Mouse (Mus musculus): ENCODE results near the gene Cyp3a13. TPM values are rescaled to one million over a fixed set of nuclear protein-coding genes. Genes with fewer than 3 reads are reported as not detected.
A peak's percentile ranks its signal among the peaks of the same experiment; 100 is the strongest.

Cyp3a13 gene
- total and polyA plus RNA-seq, 3 experiments = not detected

DNA sequence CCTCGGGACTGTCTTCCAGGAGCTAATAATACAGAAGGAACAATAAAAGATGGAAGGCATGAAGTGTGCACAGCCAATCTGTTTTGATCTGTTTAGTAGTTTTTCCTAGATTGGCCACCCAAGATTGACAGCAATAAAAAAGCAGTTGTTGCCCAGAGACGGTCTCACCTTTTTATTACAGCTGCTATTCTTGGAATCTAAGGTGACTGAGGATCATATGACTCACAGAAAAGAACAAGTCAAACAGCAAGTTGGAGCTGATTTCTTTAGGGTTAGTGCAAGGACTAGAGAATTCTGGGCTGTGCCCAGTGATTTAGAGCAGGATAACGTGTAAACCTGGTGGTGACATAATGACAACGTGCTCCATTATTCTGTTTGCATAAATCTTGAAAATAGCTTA, 19.5 kb upstream of the Cyp3a13 start:
- TF ChIP-seq HCFC1 (IDR thresholded peaks at IDR 0.05; ENCODE audit: low read depth, low read length) (no peak), UBTF (IDR thresholded peaks at IDR 0.05; ENCODE audit: borderline replicate concordance, insufficient read depth, low read depth, low read length) (no peak), EP300 (IDR thresholded peaks at IDR 0.05; ENCODE audit: low read depth in 1 of 2, low read length in 2 of 2) (no peak), GABPA (IDR thresholded peaks at IDR 0.05; ENCODE audit: low read depth, low read length) (no peak), RAD21 (IDR thresholded peaks at IDR 0.05; ENCODE audit: low read depth, low read length) (no peak), RCOR1 (IDR thresholded peaks at IDR 0.05; ENCODE audit: low read depth, low read length) (no peak), ZKSCAN1 (IDR thresholded peaks at IDR 0.05; ENCODE audit: low read depth, low read length) (no peak), GATA1 (IDR thresholded peaks at IDR 0.05; ENCODE audit: low read depth, low read length) (no peak), MAFK (IDR thresholded peaks at IDR 0.05; ENCODE audit: borderline replicate concordance, low read depth, low read length) (no peak), SMC3 (IDR thresholded peaks at IDR 0.05; ENCODE audit: low read depth, low read length) (no peak), MAX (IDR thresholded peaks at IDR 0.05; ENCODE audit: low read length) (no peak), NRF1 (IDR thresholded peaks at IDR 0.05; ENCODE audit: insufficient read depth, low read depth, low read length, poor library complexity, severe bottlenecking) (no peak), TBP (IDR thresholded peaks at IDR 0.05; ENCODE audit: low read depth, low read length) (no peak), E2F4 (IDR thresholded peaks at IDR 0.05; ENCODE audit: borderline replicate concordance, low read depth, low read length) (no peak), MAZ (IDR thresholded peaks at IDR 0.05; ENCODE audit: low read depth, low read length) (no peak)
- DNase-seq (ENCODE audit: low read depth, low spot score) = no peak

DNA sequence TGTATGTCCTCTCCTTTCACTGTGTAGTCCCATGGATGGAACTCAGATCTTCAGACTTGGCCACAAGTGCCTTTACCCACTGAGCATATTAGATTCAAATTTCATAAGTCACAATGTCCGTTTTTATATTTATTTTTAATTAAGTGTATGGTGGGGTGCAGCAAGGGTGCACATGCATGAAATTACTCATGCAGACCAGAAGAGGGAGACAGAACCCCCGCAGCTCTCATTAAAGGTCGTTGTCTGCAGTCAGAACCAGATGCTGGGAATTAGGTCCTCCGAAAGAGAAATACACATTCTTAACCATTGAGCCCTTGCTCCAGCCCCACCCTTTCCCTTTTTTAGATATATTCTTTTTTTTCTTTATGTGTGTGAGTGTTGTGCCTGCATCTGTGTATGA, 15.8 kb upstream of the Cyp3a13 start:
- peak; percentile 53 for DNase-seq (ENCODE audit: low read depth, low spot score)
- no peaks in the 10 kb centered on the region for H3K9me3 ChIP-seq (replicated peaks; ENCODE audit: insufficient read depth, low read length)
- H3K4me3 ChIP-seq (ENCODE audit: control insufficient read depth in 1 of 2, insufficient read depth in 1 of 2, low read depth in 2 of 2, low read length in 2 of 2) = no peak overlapping the region
- no peak overlapping the region for H3K27ac ChIP-seq (ENCODE audit: control insufficient read depth, low read depth, low read length)
- no peaks in the 10 kb centered on the region for H3K4me1 ChIP-seq (ENCODE audit: control insufficient read depth in 1 of 2, insufficient read depth in 2 of 2, low read length in 2 of 2)
- H3K36me3 ChIP-seq (ENCODE audit: control insufficient read depth in 1 of 2, insufficient read depth in 2 of 2, low read length in 2 of 2) = no peaks in the 10 kb centered on the region
- peaks cover 2 to 3% of the 10 kb centered on the region in 2 experiments; a peak in 3 of 4 replicates for H3K27me3 ChIP-seq (ENCODE audit: control insufficient read depth in 1 of 2, insufficient read depth in 2 of 2, low read length in 2 of 2)
- H3K79me2 ChIP-seq (ENCODE audit: control insufficient read depth, insufficient read depth, low read length, poor library complexity) = no peaks in the 10 kb centered on the region
- H3K9ac ChIP-seq (ENCODE audit: control insufficient read depth, low read depth, low read length, poor library complexity, severe bottlenecking) = no peak overlapping the region
- no peak for TF ChIP-seq CHD1 (IDR thresholded peaks at IDR 0.05; ENCODE audit: low read depth, low read length)
- peak; percentile 73 for TF ChIP-seq SMC3 (IDR thresholded peaks at IDR 0.05; ENCODE audit: low read depth, low read length)
- no peak for TF ChIP-seq TAL1 (IDR thresholded peaks at IDR 0.05; ENCODE audit: low read length)
- TF ChIP-seq NELFE (IDR thresholded peaks at IDR 0.05; ENCODE audit: low read depth, low read length) = no peak
- TF ChIP-seq CTCF (IDR thresholded peaks at IDR 0.05 in 2 of 3, conservative IDR thresholded peaks at IDR 0.05 in 1 of 3; ENCODE audit: control insufficient read depth in 1 of 3, insufficient read depth in 1 of 3, low read depth in 2 of 3, low read length in 3 of 3, poor library complexity in 1 of 3, severe bottlenecking in 1 of 3) = peak; percentile 39 to 66 (median 57)
- no peak for TF ChIP-seq BHLHE40 (IDR thresholded peaks at IDR 0.05; ENCODE audit: borderline replicate concordance, low read depth, low read length)
- no peak for TF ChIP-seq MEF2A (IDR thresholded peaks at IDR 0.05; ENCODE audit: extremely low read depth, insufficient replicate concordance, low read depth, low read length, poor library complexity, severe bottlenecking)
- TF ChIP-seq TBP (IDR thresholded peaks at IDR 0.05; ENCODE audit: low read depth, low read length) = no peak
- TF ChIP-seq MYC (IDR thresholded peaks at IDR 0.05; ENCODE audit: low read depth, low read length) = 0 out of 2 replicates have a peak, but pooled peaks have one; percentile 15
- TF ChIP-seq POLR2AphosphoS5 (IDR thresholded peaks at IDR 0.05; ENCODE audit: borderline replicate concordance, low read depth, low read length) = no peak
- TF ChIP-seq ZMIZ1 (IDR thresholded peaks at IDR 0.05; ENCODE audit: low read depth, low read length) = no peak
- no peak for TF ChIP-seq ZNF384 (IDR thresholded peaks at IDR 0.05; ENCODE audit: low read depth, low read length)
- no peak for TF ChIP-seq MXI1 (IDR thresholded peaks at IDR 0.05; ENCODE audit: low read depth, low read length)
- no peak for TF ChIP-seq GABPA (IDR thresholded peaks at IDR 0.05; ENCODE audit: low read depth, low read length)
- TF ChIP-seq POLR2AphosphoS2 (IDR thresholded peaks at IDR 0.05; ENCODE audit: low read length) = no peak
- no peak for TF ChIP-seq NRF1 (IDR thresholded peaks at IDR 0.05; ENCODE audit: insufficient read depth, low read depth, low read length, poor library complexity, severe bottlenecking)
- no peak for TF ChIP-seq HCFC1 (IDR thresholded peaks at IDR 0.05; ENCODE audit: low read depth, low read length)
- TF ChIP-seq RCOR1 (IDR thresholded peaks at IDR 0.05; ENCODE audit: low read depth, low read length) = no peak
- peak; percentile 24; the same call in 1 of the 2 replicates for TF ChIP-seq ZC3H11A (IDR thresholded peaks at IDR 0.05; ENCODE audit: low read depth, low read length)
- TF ChIP-seq EP300 (IDR thresholded peaks at IDR 0.05; ENCODE audit: low read depth in 1 of 2, low read length in 2 of 2) = no peak
- no peak for TF ChIP-seq GATA1 (IDR thresholded peaks at IDR 0.05; ENCODE audit: low read depth, low read length)
- TF ChIP-seq TCF12 (IDR thresholded peaks at IDR 0.05; ENCODE audit: low read depth, low read length) = no peak
- no peak for TF ChIP-seq MAX (IDR thresholded peaks at IDR 0.05; ENCODE audit: low read length)
- TF ChIP-seq KAT2A (conservative IDR thresholded peaks at IDR 0.05; ENCODE audit: low read depth, low read length) = no peak

More for the DNA sequence above, 19.5 kb upstream of the Cyp3a13 start:
- Histone ChIP-seq H3K4me1 (ENCODE audit: control insufficient read depth in 1 of 2, insufficient read depth in 2 of 2, low read length in 2 of 2) (no peaks in the 10 kb centered on the region), H3K27ac (ENCODE audit: control insufficient read depth, low read depth, low read length) (no peak overlapping the region), H3K79me2 (ENCODE audit: control insufficient read depth, insufficient read depth, low read length, poor library complexity) (no peaks in the 10 kb centered on the region), H3K9me3 (replicated peaks; ENCODE audit: insufficient read depth, low read length) (no peaks in the 10 kb centered on the region), H3K4me3 (ENCODE audit: control insufficient read depth in 1 of 2, insufficient read depth in 1 of 2, low read depth in 2 of 2, low read length in 2 of 2) (no peak overlapping the region), H3K9ac (ENCODE audit: control insufficient read depth, low read depth, low read length, poor library complexity, severe bottlenecking) (no peak overlapping the region), H3K36me3 (ENCODE audit: control insufficient read depth in 1 of 2, insufficient read depth in 2 of 2, low read length in 2 of 2) (no peaks in the 10 kb centered on the region), H3K27me3 (ENCODE audit: control insufficient read depth in 1 of 2, insufficient read depth in 2 of 2, low read length in 2 of 2) (peaks cover 1 to 9% of the 10 kb centered on the region in 2 experiments; a peak in 3 of 4 replicates)

All from MEL (cell line).